Mouse (Mus musculus): ENCODE results near the gene Kcnq5.
"Not testable (repeated sequence)": the region's sequence is repeated elsewhere in the genome, so short reads cannot be mapped to it uniquely, and the experiment has no call there.

Gene Kcnq5

GRCm38 (mm10) chr1:21460941-21461689 lies 500.6 kb downstream of the Kcnq5 start:
- DNase-seq: peak; percentile 15

GRCm38 (mm10) chr1:21458581-21458980 lies 503.2 kb downstream of the Kcnq5 start:
- no peak for DNase-seq

- DNase-seq: no peak
These were observed 505.8 kb downstream of the Kcnq5 start for GRCm38 (mm10) chr1:21455971-21456370.

- no peak for DNase-seq
These were observed 513.5 kb downstream of the Kcnq5 start for GRCm38 (mm10) chr1:21448227-21448626.

DNA sequence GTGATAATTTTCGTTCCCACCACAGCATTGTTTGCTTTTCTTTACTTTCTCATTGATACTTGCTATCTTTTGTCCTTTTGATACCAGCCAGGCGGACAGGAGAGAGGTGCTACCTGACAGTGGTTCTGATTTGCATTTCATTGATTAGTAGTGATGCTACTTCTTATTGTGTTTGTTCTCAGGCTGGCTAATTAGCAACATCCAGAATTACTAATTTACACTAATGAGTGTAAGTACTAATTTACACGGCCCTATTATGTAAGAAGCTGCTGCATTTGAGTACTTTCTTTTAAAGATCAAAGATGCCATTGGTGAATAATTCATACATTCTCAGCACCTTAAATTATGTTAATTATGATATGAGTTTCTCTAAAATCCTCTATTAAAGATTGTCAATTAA lies 525.0 kb downstream of the Kcnq5 start:
- DNase-seq: no peak

DNA sequence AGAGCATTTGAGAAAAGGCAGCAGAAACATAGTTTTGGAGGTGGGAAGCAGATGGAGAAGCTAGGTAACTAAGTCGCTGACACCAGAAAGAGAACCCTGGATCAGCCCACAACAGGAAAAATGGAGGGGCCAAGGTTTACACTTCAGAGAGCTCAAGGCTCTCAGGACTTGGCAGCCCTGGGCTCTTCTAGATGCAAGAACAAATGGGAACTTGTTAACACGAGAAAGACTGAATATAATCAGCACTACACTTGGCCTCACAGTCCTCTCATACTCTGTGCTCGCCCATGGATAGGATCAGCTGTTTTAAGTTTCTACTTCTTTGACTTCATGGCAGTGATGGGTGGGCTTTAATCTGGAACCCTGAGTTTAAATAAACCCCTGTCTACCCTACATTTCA lies 526.9 kb downstream of the Kcnq5 start:
- no peak for DNase-seq

DNA sequence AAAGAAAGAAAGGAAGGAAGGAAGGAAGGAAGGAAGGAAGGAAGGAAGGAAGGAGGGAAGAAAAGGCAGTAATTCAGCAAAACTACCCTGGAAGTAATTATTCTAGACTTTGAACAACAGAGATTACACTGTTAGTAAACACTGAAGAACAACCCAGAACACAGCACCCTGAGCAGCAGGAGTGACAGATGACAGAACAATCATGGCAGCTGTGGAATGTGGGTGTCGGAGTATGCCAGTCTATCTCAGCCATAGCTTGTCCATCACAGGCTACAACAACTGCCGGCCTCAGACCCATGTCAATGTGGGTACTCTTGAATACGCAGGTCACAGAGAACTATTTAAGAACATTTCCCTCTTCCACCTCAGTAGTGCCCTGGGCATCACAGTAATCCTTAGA lies 530.1 kb downstream of the Kcnq5 start:
- no peak for DNase-seq

DNA sequence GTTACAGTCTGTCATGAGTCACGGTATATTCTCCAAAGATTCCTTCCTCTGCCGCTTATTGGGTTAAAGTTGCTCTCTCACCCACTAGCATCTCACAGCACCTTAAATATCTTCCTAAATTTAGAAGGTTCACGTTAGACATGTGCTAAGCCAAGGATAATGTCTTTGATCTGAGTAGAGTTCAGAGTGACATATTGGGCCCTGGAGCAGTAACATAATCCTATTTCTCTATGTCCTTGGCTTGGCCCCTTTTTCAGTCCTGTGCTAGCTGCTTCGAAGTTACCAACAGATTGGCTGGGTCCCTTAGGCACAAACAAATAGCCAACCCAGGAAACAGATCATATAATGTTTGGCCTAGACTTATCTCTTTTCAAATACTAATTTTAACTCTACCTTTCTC lies 533.7 kb downstream of the Kcnq5 start:
- no peak for DNase-seq

DNA sequence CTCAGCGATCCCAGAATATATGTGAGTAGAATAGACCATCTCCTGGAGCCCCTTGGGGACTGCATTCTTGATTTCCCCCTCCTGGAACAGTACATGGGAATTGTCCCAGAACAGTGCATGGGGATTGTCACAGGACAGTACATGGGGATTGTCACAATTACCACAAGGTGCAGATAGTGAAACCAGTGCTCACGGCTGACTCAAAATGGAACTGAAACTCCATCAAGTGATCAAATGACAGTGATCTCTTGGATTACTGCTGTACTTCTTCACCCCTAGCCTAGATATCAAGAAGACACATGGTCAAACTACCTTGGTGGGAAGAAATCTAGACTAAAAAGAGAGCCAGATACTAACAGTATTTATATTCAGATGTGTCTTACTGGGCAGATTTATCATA lies 536.1 kb downstream of the Kcnq5 start:
- DNase-seq: no peak

DNA sequence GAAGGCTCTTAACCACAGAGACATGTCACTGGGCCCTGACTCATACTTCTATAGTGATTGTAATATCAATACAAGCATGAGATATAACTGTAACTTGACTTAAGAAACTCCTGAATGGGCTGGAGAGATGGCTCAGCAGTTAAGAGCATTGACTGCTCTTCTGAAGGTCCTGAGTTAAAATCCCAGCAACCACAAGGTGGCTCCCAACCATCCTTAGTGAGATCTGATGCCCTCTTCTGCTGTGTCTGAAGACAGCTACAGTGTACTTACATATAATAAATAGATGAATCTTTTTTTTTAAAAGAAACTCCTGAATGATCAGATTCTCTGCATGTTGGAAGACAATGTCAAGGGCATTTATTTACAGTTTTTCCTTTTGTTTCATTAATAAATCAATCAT lies 542.4 kb downstream of the Kcnq5 start:
- no peak for DNase-seq

- no peak for DNase-seq
These were observed 549.6 kb downstream of the Kcnq5 start for GRCm38 (mm10) chr1:21412197-21412555.

DNA sequence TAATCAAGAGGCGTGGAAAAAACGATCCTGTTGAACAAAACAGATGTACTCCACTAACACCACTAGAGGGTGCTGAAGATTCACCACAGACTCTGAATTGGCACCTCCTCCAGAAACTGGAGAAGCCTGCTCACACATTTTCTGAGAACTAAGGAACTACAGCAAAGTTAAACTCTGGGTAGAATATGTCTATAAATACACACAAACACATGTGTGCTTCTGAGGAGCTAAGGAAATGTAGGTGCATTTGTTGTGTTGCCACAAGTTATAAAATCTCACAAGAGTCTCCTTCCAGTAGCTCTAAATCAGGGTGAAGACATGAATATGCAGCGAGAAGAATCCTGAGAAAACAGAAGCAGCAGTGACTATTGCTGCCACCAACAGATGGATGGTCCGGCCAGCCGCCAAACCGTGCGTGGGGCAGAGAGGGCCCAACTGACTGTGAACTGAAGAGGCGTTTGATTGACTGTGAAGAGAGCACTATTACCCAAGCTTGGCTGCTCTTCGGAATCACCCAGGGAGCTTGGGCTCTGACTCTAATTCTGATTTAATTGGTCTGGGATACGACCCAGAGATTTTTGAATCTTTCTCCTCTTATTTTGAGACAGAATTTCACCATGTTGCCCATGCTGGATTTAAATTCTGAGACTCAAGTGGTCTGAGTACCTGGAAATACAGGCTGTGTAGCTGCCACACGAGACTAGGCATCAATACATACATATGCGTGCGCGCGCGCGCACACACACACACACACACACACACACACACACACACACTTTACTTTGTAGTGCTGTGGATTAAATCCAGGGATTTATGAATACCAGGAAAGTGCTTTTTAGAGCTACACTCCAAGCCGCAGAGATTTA lies 550.2 kb downstream of the Kcnq5 start:
- peak; percentile 82 for DNase-seq

DNA sequence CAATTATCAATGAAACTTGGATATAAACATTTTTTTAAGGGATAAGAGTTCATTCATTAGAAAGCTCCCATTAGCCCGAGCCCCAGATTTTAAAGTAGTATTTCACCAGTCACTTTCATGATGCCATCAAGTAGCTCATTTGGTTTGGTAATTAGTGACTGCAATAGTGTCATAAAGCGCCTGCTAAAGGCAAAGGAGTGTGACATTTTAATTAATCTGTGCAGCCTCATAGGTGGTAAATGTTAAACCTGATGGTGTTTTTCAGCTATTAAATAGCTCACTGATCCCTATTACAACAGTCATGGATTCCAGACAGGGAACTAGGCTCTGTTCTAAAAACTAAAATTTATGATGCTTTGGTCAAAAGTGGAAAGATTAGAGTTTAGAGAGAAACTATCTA lies 554.5 kb downstream of the Kcnq5 start:
- no peak for DNase-seq

GRCm38 (mm10) chr1:21402804-21403203 lies 558.9 kb downstream of the Kcnq5 start:
- DNase-seq: no peak

DNA sequence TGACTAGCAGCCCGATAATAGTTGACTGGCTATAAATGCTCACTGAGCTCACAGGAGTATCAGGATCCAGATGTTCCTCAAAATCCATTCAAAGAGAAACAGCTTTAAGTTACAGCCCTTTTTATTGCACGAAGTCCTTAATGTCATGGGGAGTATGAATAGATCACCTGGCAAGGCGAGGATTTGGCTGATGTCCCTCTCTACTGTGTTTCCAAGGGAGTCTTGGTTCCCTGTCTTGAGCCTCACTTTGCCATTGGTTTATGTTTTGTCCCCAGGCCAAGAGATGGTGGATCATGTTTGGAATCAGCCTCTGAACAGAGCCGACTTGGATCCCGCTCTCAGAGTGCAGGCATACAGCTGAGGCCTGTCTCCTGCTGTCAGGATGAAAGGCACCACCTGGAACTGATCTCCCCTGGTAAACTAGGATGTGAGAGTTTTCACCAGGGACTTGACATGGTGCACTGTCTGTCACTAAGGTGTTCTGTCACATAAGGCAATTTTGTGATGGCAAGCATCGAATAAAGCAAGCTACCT lies 570.5 kb downstream of the Kcnq5 start:
- DNase-seq: no peak

DNA sequence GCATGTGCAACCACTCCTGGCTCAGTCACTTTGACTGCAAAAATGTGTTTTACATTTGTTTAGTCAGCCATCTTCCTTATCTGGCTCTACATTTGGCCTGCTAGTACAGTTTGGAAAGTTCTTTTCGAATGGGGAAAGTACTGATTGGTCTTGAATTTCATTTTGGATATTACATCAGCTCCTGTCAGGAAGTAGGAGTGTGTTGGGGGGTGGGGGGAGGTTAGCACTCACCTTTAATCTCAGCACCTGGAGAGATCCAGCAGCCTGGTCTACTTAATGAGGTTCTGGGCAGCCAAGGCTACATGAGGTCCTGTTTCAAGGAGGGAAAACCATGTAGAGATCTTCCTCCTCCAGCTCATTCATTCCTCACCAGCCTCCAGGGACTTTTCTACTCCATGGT lies 578.5 kb downstream of the Kcnq5 start, which contains the start of gene Khdc1b:
TSS of gene Khdc1b (plus strand) at position 301 of the 400 bp plus-strand sequence.
- DNase-seq: no peak

- DNase-seq: not testable (repeated sequence)
These were observed 593.7 kb downstream of the Kcnq5 start, which contains the start of gene Khdc1c for GRCm38 (mm10) chr1:21368031-21368430. Khdc1c (plus strand) TSS chr1:21368331.

DNA sequence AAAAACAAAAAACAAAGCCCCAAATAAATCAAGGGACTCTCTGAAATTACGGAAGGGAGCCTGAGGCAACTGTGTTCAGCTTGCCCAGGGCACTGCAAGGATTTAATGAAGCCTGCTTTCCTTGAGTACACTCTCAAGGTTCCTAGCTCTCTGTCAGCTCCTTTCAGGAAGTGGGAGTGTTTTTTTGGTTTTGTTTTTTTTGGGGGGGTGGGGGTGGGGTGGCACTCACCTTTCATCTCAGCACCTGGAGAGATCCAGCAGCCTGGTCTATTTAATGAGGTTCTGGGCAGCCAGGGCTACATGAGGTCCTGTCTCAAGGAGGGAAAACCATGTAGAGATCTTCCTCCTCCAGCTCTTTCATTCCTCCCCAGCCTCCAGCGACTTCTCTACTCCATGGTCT lies 612.4 kb downstream of the Kcnq5 start, which contains the start of gene Khdc1a:
TSS of gene Khdc1a (plus strand) at position 301 of the 400 bp plus-strand sequence.
- DNase-seq: no peak
